Mouse (Mus musculus) heart, postnatal 0 days (tissue): Measurements from ENCODE around the gene Il15.

Source experiments
- CTCF ChIP-seq: IDR thresholded peaks from 2 replicates; pipeline ENCODE4 v1.5.1; 2016; ENCODE audit warnings: antibody characterized with exemption, control low read depth, low read depth
- EP300 ChIP-seq: IDR thresholded peaks from 2 replicates; pipeline ENCODE4 v1.6.1; 2016; ENCODE audit warnings: antibody characterized with exemption, low read depth

GRCm38 (mm10) chr8:82291659-82292058 lies 111.4 kb downstream of the Il15 start:
- TF ChIP-seq CTCF, result no peak
- TF ChIP-seq EP300, result no peak
